Mouse (Mus musculus) urinary bladder, postnatal 36 days (tissue): ENCODE measurements around the gene Edil3.
"Not testable (repeated sequence)": the region's sequence is repeated elsewhere in the genome, so short reads cannot be mapped to it uniquely, and the experiment has no call there.

Experiments
- DNase-seq, 2 experiments: peaks; one replicate each; pipeline ENCODE4 v3.0.0; 2022; ENCODE audit warnings: low spot score in 2 of 2, mixed read lengths in 1 of 2

Gene Edil3

DNA sequence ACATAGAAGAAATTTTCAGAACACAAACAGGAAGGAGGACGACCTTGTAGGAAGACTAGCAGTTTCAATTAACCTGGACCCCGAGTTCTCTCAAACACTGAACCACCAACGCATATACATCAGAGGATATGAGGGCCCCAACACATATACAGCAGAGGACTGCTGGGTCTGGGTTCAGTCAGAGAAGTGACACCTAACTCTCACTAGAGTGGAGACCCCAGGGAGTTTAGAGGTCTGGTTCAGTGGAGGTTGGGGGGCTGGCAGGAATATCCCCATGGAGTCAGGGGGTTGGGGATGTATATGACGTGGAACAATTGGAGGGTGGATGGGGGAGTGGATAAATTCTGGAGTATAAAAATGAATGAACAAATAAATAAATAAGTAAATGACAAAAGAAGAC is 151.1 kb downstream of the Edil3 start:
- no peak for DNase-seq

DNA sequence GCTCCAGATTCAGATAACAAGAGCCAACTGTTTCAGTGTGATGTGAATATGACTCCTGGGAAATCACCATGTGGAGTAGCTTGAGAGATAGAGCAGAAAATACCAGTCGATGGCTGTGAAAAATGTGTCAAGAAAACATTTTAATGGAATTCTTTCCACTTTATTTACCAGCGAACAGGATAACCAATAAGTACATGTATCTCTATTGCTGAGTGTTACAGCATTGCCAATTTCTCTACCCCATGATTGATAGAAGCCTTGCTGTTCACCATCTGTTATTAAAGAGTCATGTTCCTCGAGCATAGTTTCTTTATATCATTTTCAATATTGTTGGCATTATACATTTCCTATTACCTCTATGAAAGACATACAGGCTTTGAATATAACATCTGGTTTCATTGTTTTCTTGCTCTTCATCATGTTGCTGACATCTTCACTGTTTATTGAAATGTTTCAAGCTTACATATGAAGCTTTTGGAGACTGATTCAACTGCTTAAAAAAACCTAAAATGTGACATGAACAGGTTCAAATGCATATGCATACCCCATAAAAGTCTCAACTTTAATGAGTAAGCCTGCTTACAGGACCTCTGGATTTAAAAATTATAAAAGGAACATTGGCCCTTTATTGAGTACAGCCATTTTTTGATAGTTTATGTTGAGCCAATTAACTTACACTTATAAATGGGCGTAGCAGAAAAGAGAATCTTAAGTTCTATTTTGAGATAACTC is 186.6 kb downstream of the Edil3 start:
- DNase-seq: no peak

DNA sequence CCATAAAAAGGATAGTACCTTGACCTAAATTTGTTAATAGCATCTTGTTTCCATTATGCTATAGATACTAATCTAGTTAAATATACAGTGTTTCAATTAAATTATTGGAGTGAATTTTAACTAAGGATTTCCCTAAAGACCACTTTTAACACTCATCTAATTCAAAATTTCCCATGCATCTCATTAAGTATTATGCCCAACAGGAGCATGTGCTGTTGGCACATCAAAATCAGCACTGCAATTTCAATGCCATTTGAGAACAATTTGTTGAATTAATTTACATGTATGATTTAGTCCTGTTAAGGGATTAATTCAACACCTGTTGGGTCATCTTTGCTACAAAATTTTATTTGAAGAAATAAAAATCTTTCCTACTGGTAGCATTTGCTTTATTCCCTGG is 191.2 kb downstream of the Edil3 start:
- no peak for DNase-seq

- DNase-seq: peak; percentile 1 to 2
These were observed 208.7 kb downstream of the Edil3 start for GRCm38 (mm10) chr13:89029817-89030539.

DNA sequence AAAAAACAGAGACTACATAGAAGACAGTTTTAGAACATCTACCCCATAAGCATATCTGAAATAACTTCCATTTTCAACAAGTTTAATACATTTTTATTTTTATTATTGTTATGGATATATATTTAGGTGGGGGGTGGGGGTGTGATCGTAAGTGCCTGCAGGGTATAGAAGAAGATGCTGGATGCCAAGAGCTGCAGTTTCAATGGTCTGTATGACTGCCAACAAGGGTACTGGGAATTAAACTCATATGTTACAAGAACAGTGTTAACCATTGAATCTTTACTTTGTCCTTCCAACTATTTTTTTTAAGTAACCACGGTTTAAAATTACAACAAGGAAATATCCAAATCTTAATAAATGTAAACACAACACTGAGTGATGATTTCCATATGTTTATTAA is 214.4 kb downstream of the Edil3 start:
- no peak for DNase-seq

DNA sequence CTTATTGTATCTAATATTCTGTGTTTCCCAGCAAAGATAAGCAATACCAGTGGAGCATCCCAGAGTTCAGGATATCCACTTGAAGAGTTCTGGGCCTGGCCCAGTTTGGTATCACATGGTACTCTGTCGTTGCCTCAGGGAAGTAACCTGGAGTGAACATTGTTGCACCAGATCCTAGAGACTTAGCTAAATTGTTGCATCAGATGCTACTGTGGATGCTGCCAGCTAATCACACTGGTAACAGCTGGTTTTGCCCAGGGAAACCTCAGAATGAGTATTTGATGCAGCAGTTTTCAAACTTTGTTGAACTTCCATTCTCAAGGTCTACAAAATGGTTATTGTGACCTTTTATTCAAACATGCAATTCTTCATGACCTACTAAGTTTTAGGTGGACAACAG is 220.2 kb downstream of the Edil3 start:
- DNase-seq: no peak

DNA sequence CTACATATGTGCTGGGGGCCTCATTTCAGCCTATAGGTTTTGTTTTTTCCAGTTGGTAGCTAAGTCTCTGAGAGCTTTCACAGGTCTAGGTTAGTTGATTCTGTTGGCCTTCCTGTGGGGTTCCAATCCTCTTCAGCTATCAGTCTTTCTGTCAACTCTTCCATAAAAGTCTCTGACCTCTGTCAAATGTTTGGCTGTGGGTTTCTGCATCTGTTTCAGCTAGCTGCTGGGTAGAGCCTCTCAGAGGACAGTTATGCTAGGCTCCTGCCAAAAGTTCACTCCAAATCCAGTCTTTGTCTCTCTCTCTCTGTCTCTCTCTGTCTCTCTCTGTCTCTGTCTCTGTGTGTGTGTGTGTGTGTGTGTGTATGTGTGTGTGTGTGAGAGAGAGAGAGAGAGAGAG is 248.9 kb downstream of the Edil3 start:
- not testable (repeated sequence) for DNase-seq

- no peak for DNase-seq
These were observed 254.9 kb downstream of the Edil3 start for GRCm38 (mm10) chr13:89076212-89076611.

- DNase-seq: no peak
These were observed 284.6 kb downstream of the Edil3 start for GRCm38 (mm10) chr13:89105889-89106288.

DNA sequence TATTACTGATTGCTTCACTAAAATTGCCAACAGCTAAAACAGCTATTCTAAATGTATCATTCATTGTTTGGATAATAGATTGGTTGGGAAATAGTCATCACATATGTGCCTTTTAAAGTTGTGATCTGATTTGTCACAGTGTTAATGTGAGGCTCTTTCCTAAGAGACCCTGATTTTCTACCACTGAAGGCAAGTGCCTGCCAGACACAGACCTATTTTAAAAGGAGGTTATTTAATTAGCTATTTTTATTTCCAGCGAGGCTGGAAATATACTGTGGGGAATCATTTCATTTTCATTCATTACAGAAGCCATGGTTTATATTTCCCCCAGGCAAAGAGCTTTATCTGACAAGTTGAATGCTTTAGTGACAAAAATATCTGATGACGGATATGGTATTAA is 296.3 kb downstream of the Edil3 start:
- DNase-seq: no peak

DNA sequence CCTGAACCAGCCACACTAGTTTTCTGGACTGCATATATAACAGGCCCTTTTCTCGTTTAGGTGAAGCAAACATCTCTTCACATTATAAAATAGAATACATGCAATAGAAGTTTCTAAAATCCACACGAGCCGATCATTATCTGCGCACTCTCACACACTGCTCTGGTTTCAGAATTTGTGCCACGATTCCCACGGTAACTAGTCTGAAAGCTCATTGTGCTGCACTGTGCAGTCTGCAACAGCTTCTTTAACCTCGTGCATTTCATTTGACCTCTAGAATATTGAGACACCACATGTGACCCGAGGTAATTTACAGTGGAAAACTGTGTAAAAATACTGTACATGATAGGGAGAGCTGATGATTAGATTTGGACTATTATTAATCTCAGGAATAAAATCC is 298.5 kb downstream of the Edil3 start:
- DNase-seq: no peak

- no peak for DNase-seq
These were observed 301.4 kb downstream of the Edil3 start for GRCm38 (mm10) chr13:89122511-89123253.

- no peak for DNase-seq
These were observed 302.1 kb downstream of the Edil3 start for GRCm38 (mm10) chr13:89123396-89123795.

- no peak for DNase-seq
These were observed 324.8 kb downstream of the Edil3 start for GRCm38 (mm10) chr13:89146056-89146547.

DNA sequence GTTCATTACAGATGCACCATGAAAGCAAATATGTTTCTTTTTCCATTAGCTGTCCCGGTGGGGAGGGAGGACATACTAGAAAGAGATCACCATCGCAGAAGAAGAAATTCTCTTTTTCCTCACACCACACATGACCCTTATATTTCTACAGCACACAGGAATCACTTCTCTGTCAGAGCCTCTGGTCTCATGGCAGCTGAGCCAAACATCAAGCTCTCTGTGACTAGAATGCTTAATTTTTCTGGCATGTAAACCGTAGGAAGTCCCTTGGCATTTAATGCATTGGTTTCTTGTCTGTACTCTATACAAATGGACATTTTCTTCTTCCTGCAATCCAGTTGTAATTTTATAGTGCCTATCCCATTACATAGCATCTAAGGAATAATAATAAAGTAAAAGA is 330.6 kb downstream of the Edil3 start:
- DNase-seq: no peak

GRCm38 (mm10) chr13:89167960-89168359 is 346.7 kb downstream of the Edil3 start:
- DNase-seq: no peak

- no peak for DNase-seq
These were observed 348.8 kb downstream of the Edil3 start for GRCm38 (mm10) chr13:89170040-89170439.

- no peak for DNase-seq
These were observed 353.9 kb downstream of the Edil3 start for GRCm38 (mm10) chr13:89175154-89175553.

- no peak for DNase-seq
These were observed 367.8 kb downstream of the Edil3 start for GRCm38 (mm10) chr13:89189051-89189450.

GRCm38 (mm10) chr13:89197019-89197418 is 375.7 kb downstream of the Edil3 start:
- no peak for DNase-seq

DNA sequence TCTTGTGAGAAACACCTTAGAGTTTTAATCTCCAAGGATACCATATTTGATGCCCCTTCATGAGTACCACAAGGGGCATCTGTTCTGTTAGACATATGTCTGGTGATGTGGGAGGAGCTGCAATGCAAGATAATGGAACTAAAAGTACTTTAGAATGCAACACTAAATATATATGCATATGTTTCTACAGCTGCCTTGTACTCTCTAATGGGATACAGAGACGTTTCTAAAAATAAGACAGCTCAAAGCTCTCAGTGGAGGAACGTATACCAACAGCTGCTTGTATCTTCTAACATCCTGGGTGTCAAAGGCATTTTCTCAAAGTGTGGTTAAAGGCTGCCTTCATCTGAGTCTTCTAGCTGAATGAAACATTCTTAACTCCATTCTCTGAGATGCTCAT is 378.0 kb downstream of the Edil3 start:
- no peak for DNase-seq

DNA sequence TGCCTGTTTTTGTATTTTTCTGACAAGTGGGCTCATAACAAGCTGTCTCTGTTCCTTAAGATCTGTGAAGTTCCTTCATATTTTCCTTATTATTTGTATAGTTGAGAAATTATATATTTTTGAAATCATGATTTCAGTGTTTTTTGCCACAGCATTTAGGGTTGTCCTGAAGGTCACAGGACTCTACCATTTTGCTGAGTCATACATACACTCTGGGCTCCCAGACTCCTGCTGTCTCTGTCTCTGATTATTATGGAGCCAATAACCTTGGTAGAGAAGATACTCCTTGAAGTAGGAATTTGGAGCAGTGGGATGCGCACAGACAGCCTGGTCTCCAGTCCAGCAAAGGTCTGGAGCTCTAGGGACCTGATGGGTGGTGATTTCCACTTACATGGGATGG is 416.8 kb downstream of the Edil3 start:
- DNase-seq: no peak
